12 mouse cellular contexts compared by ENCODE assay signal in the genomic region with DNA sequence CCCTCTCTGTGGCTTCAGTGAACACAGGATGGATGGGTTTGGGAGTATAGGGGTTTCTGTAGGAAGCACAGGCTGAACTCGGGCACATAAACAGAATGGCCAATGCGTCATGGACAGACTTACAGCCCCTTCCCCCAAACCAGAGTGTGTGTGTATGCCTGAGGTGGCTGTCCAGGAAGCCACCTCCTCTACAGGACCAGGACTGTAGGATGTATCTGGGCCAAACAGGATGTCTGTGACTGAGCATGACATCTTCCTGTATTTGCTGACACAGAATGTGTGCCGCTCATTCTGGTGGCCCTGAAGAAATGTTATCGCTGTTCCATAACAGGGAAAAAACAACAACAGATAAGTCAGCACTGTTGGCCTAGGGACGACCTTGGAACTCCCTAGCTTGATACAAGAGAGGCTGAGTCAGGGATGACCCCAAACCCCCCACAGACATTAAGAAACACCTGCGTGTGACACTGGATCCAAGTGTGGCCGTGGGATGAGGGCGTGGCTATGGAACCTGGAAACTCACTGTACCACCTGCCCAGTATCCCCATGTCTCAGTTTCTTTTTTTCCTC.
DNase-seq lines count a peak whose midpoint lies in the region; ATAC-seq and TF ChIP-seq lines count a peak whose summit lies in the region.
"Had no signal": no experiment of that assay in that cellular context is flagged by ENCODE, and none has a peak within 500 bp of the region (broad histone marks: within the 10 kb centered on the region; RNA-seq: fewer than 3 reads in every experiment).

No protein-coding gene starts in this region.

- WGBS in limb, embryonic 15.5 days: 79% methylated on average over 8 of the region's 8 CpGs
- WGBS in limb, embryonic 10.5 days: 82% methylated on average over 8 of the region's 8 CpGs
- 63% methylated on average over 8 of the region's 8 CpGs for WGBS in kidney, postnatal 0 days

- no peaks in the 10 kb centered on the region for H3K9me3 ChIP-seq in limb, embryonic 15.5 days
- no peaks in the 10 kb centered on the region for H3K9me3 ChIP-seq in limb, embryonic 10.5 days (replicated peaks)
- no peaks in the 10 kb centered on the region for H3K9me3 ChIP-seq in kidney, postnatal 0 days (replicated peaks; ENCODE audit: low read length)

- H3K9ac ChIP-seq in limb, embryonic 15.5 days: no peak overlapping the region
- H3K9ac ChIP-seq in kidney, postnatal 0 days (ENCODE audit: low read depth, low read length): no peak overlapping the region

- no peak overlapping the region for H3K27ac ChIP-seq in limb, embryonic 15.5 days
- no peak overlapping the region for H3K27ac ChIP-seq in limb, embryonic 10.5 days
- no peak overlapping the region for H3K27ac ChIP-seq in kidney, postnatal 0 days

- no peak overlapping the region for H3K4me3 ChIP-seq in limb, embryonic 15.5 days
- no peak overlapping the region for H3K4me3 ChIP-seq in limb, embryonic 10.5 days
- H3K4me3 ChIP-seq in kidney, postnatal 0 days (replicated peaks; ENCODE audit: low read depth, low read length): no peak overlapping the region
- H3K4me3 ChIP-seq: erythroblast, embryonic 14.5 days; myocyte had no signal

- ATAC-seq in limb, embryonic 15.5 days (ENCODE audit: insufficient number of reproducible peaks, low FRiP score, low TSS enrichment, low read depth): 0 out of 2 replicates have a peak, but pooled peaks have one; percentile 61
- ATAC-seq in kidney, postnatal 0 days (replicated peaks; ENCODE audit: low FRiP score, low read depth): no peak; the same call in 1 of the 2 replicates
- ATAC-seq: intestine, postnatal 0 days had no signal

- peak; percentile 26 to 61 for DNase-seq in adrenal gland, adult (ENCODE audit: inconsistent age in 2 of 2, low spot score in 1 of 2)
- DNase-seq in adrenal gland, postnatal 25 days: no peak
- no peak for DNase-seq in limb, embryonic 10.5 days (ENCODE audit: low spot score)
- DNase-seq in kidney, postnatal 0 days (ENCODE audit: low spot score): peak; percentile 29
- peak; percentile 20 for DNase-seq in lung, postnatal 36 days
- no peak for DNase-seq in gastrocnemius, adult 8-10 months (ENCODE audit: low spot score in 2 of 2)
- no peak for DNase-seq in urinary bladder, adult 18-20 months (ENCODE audit: low spot score in 2 of 2)
- DNase-seq: thymus, postnatal 25 days had no signal

- H3K36me3 ChIP-seq in limb, embryonic 15.5 days: no peaks in the 10 kb centered on the region
- no peaks in the 10 kb centered on the region for H3K36me3 ChIP-seq in limb, embryonic 10.5 days
- no peaks in the 10 kb centered on the region for H3K36me3 ChIP-seq in kidney, postnatal 0 days (ENCODE audit: insufficient read depth, low read length)

- no peaks in the 10 kb centered on the region for H3K4me1 ChIP-seq in limb, embryonic 15.5 days
- peaks cover 17% of the 10 kb centered on the region for H3K4me1 ChIP-seq in limb, embryonic 10.5 days
- no peaks in the 10 kb centered on the region for H3K4me1 ChIP-seq in kidney, postnatal 0 days (replicated peaks; ENCODE audit: insufficient read depth, low read length)

- H3K27me3 ChIP-seq in limb, embryonic 15.5 days: no peaks in the 10 kb centered on the region
- 0 out of 2 replicates have a peak, but pooled peaks cover 3% of the 10 kb centered on the region for H3K27me3 ChIP-seq in limb, embryonic 10.5 days (ENCODE audit: low read depth, poor library complexity, severe bottlenecking)
- no peaks in the 10 kb centered on the region for H3K27me3 ChIP-seq in kidney, postnatal 0 days (ENCODE audit: insufficient read depth, low read length)

- TF ChIP-seq CTCF in kidney, postnatal 0 days (IDR thresholded peaks at IDR 0.05; ENCODE audit: low read depth): no peak

- no peak overlapping the region for H3K4me2 ChIP-seq in limb, embryonic 15.5 days
- H3K4me2 ChIP-seq in kidney, postnatal 0 days (ENCODE audit: low read length): no peak overlapping the region

Comparison
In these comparisons a context has a peak if more than half of its experiments do, and no peak if none do; other contexts are left out.
1. DNase-seq: peak in adrenal gland, adult (2 of 2), kidney, postnatal 0 days (single experiment) and lung, postnatal 36 days (single experiment); none in adrenal gland, postnatal 25 days (single experiment), limb, embryonic 10.5 days (single experiment), gastrocnemius, adult 8-10 months (0 of 2) and urinary bladder, adult 18-20 months (0 of 2).